Mouse (Mus musculus) CD8-positive naive resting alpha-beta T cell, adult 2 months (primary cell): ENCODE data around the gene Agbl5.

ENCODE experiments used
- DNase-seq, 2 experiments: peaks; one replicate each; pipeline ENCODE4 v3.0.0; 2022; ENCODE audit warnings: low read depth in 2 of 2, low spot score in 2 of 2

Agbl5 gene

DNA sequence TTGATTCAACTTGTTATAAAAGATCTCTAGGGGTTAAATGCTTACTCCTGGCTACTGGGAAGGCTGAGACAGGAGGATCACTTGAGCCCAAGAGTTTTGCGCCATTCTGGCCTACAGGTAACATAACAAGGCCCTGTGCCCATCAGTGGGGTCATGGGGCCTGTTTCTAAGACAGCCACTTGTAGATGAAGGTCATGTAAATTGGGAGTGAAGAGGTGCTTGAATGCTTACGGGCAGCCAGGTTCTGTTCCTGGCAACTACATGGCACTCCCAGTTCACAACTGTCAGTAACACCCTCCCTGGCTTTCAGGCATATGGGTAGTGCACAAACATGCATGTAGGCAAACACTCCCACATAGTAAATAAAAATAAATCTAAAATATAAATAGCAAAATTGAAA lies 62.4 kb downstream of the Agbl5 start:
- no peak for DNase-seq

DNA sequence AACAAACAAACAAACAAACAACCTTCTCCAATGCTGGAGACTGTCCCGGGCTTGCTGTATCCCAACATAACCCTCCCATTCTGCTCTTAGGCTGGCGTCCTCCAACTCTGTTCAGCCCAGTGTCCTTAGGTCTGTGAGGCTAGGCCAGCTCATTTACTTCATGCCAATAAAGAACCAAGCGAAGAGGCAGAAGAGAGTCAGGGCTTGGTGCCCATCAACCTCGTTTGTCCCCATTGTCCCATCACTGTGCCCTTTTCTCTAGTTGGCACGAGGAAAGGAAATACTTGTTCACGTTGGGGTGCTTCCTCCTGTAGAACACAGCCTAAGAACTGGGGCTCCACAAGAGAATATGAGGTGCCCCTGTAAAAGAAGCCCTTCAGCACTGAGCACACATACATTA lies 63.2 kb downstream of the Agbl5 start:
- DNase-seq = no peak

DNA sequence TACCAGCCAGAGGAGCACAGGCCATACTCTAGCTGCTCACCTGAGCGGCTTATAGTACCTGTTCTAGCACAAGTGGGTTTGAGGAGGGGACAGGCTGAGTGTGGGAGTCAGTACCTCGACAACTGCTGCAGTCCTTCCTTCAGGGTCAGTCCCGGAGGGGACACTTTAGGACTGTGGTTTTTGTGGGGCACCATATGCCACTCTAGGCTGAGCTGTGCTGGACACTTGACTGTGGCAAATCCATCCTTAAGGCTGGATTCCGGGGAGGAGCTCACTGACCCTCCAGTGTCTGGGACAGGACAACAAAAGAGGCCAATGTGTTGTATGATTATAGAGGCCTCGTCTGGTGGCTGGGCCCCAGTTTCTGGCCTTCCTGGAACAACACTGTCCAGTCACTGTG lies 64.1 kb downstream of the Agbl5 start:
- no peak for DNase-seq

DNA sequence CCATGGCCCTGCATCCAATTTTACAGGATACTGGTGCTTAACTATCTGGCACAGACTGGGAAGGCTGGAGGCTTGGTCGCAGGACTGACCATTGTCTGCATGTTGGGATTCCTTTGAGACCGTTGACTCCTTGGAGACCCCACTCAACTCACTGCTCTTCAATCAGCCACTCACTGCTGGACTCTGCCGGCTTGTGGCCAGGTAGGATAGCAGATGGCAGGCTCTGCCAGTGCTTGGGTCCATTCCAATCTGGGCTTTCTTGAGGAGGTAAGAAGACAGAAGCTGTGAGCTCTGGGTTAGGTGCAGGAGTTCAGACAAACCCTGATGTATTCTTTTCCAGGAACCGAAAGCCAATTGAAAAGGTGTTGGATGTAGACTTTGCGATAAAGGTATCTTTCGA lies 65.6 kb downstream of the Agbl5 start:
- no peak for DNase-seq

DNA sequence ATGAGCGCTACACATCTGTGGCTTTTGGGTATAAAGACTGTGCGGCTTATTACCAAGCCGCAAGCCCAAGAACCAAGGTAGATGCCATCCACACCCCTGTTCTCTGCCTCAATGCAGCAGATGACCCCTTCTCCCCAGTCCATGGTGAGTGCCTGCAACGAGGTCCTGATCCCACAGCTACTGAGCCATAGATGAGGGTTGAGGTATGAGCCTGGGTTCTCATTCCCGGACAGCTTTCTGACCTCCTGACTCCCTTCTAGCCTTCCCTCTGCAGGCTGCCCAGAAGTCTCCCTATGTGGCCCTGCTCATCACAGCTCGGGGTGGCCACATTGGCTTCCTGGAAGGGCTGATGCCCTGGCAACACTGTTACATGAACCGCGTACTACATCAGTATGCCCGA lies 66.1 kb downstream of the Agbl5 start:
- no peak for DNase-seq

DNA sequence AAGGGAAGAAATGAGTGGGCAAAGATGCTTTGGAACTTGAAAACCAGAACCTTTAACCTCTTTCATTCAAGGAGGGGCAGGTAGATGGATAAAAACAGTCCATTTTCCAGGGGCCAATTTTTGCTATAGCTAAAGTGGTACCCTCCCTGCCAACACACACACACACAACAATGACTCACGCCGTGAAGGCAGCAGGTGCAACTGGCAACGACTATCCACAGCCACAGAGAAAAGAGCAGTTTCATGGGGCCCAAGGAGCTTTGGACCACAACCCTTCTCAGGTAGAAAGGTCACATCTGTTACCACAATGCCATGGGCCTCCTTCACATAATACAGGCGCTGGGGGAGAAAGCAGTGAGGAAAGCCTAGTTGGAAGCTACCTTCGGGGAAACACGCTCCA lies 67.3 kb downstream of the Agbl5 start:
- no peak for DNase-seq
